Mouse (Mus musculus) intestine, postnatal 0 days (tissue): Measurements from ENCODE around the gene Lactb. TPM values are rescaled to one million over a fixed set of nuclear protein-coding genes. Genes with fewer than 3 reads are reported as not detected.

Experiments
- ATAC-seq: fragments of 200-750 bp; cut with Nextera tagmentation; 2 replicates; pipeline ENCODE4 v1.8.0; 2017; ENCODE audit warnings: mild to moderate bottlenecking, moderate TSS enrichment, moderate library complexity
- H3K27ac ChIP-seq: fragments of 300-500 bp; sonication (generic); 2 replicates; pipeline ENCODE4 v1.5.1; 2014; ENCODE audit warnings: mild to moderate bottlenecking, low read depth, low read length, moderate library complexity
- H3K27me3 ChIP-seq: fragments of 300-500 bp; sonication (generic); replicated peaks from 2 replicates; pipeline ENCODE4 v1.6.1; 2014; ENCODE audit warnings: low read length, mixed read lengths; ENCODE audit not compliant: control insufficient read depth, insufficient read depth
- H3K36me3 ChIP-seq: fragments of 300-500 bp; sonication (generic); 2 replicates; pipeline ENCODE4 v1.6.1; 2014; ENCODE audit warnings: mild to moderate bottlenecking, moderate library complexity; ENCODE audit not compliant: control insufficient read depth, insufficient read depth
- H3K4me1 ChIP-seq: fragments of 300-500 bp; sonication (generic); replicated peaks from 2 replicates; pipeline ENCODE4 v1.6.1; 2014; ENCODE audit warnings: antibody characterized with exemption, low read length, mixed read lengths; ENCODE audit not compliant: control insufficient read depth, insufficient read depth
- H3K4me2 ChIP-seq: fragments of 300-500 bp; sonication (generic); replicated peaks from 2 replicates; pipeline ENCODE4 v1.6.1; 2014; ENCODE audit warnings: low read depth, mild to moderate bottlenecking, moderate library complexity
- H3K4me3 ChIP-seq: fragments of 300-500 bp; sonication (generic); 2 replicates; pipeline ENCODE4 v1.5.1; 2014; ENCODE audit warnings: low read depth, low read length
- H3K9ac ChIP-seq: fragments of 300-500 bp; sonication (generic); 2 replicates; pipeline ENCODE4 v1.6.1; 2014; ENCODE audit warnings: mild to moderate bottlenecking, low read depth, low read length
- H3K9me3 ChIP-seq: fragments of 300-500 bp; sonication (generic); 2 replicates; pipeline ENCODE4 v1.6.1; 2016; ENCODE audit warnings: mixed run types; ENCODE audit not compliant: control insufficient read depth
- CTCF ChIP-seq: sonication (generic); IDR thresholded peaks from 2 replicates; pipeline ENCODE4 v1.5.1; 2016; ENCODE audit warnings: low read depth, mild to moderate bottlenecking, control low read depth, antibody characterized with exemption, moderate library complexity
- WGBS: fragments of 180-500 bp; shearing (Covaris S2); extraction: QIAGEN DNeasy Blood & Tissue Kit; methylation state at CpG from one replicate; pipeline ENCODE4 v1.1.7; 2014; 5-methylcytosine and 5-hydroxymethylcytosine counted together
- polyA plus RNA-seq: library from polyadenylated mRNA; unstranded; fragments of >200 nt; fragmentation: Nextera tagmentation; extraction: Ambion mirVana; gene quantifications from 2 replicates; pipeline ENCODE4 v1.2.1, GENCODE M21; 2015

The Lactb gene
- polyA plus RNA-seq, 1 experiment from 2014 or later, result 14.9 TPM

- Histone ChIP-seq H3K9me3 (no peaks in the 10 kb centered on the region), H3K4me3 (no peak overlapping the region), H3K27ac (no peak overlapping the region), H3K36me3 (no peaks in the 10 kb centered on the region), H3K4me1 (peaks cover 2% of the 10 kb centered on the region; the same call in 1 of the 2 replicates), H3K27me3 (no peaks in the 10 kb centered on the region), H3K4me2 (no peak overlapping the region), H3K9ac (no peak overlapping the region)
- 51% methylated on average over 11 of the region's 11 CpGs for WGBS
- TF ChIP-seq CTCF, result no peak
- ATAC-seq, result no peak
Observed at GRCm38 (mm10) chr9:67008781-67009180, 33.5 kb upstream of the Lactb start.

- Histone ChIP-seq H3K9me3 (no peaks in the 10 kb centered on the region), H3K4me1 (no peaks in the 10 kb centered on the region), H3K4me2 (no peak overlapping the region), H3K27ac (no peak overlapping the region), H3K4me3 (no peak overlapping the region), H3K9ac (no peak overlapping the region), H3K27me3 (no peaks in the 10 kb centered on the region), H3K36me3 (no peaks in the 10 kb centered on the region)
- ATAC-seq, result no peak
- TF ChIP-seq CTCF, result no peak
- 71% methylated on average over 4 of the region's 4 CpGs for WGBS
Observed at GRCm38 (mm10) chr9:67006376-67006775, 31.1 kb upstream of the Lactb start.

GRCm38 (mm10) chr9:67005161-67005742 is 30.0 kb upstream of the Lactb start:
- Histone ChIP-seq H3K36me3 (no peaks in the 10 kb centered on the region), H3K9ac (no peak overlapping the region), H3K4me2 (no peak overlapping the region), H3K9me3 (no peaks in the 10 kb centered on the region), H3K4me3 (no peak overlapping the region), H3K27ac (no peak overlapping the region), H3K4me1 (no peaks in the 10 kb centered on the region), H3K27me3 (no peaks in the 10 kb centered on the region)
- 54% methylated on average over 11 of the region's 11 CpGs for WGBS
- no peak for TF ChIP-seq CTCF
- ATAC-seq, result peak; percentile 64

- TF ChIP-seq CTCF, result no peak
- Histone ChIP-seq H3K36me3 (no peaks in the 10 kb centered on the region), H3K4me1 (no peaks in the 10 kb centered on the region), H3K27me3 (no peaks in the 10 kb centered on the region), H3K9me3 (no peaks in the 10 kb centered on the region), H3K9ac (no peak overlapping the region), H3K4me3 (no peak overlapping the region), H3K27ac (no peak overlapping the region), H3K4me2 (no peak overlapping the region)
- no peak for ATAC-seq
- WGBS, result 47% methylated on average over 4 of the region's 4 CpGs
Observed at GRCm38 (mm10) chr9:67003656-67004055, 28.4 kb upstream of the Lactb start.

- Histone ChIP-seq H3K27ac (no peak overlapping the region), H3K27me3 (no peaks in the 10 kb centered on the region), H3K4me2 (no peak overlapping the region), H3K9me3 (no peaks in the 10 kb centered on the region), H3K4me1 (no peaks in the 10 kb centered on the region), H3K4me3 (no peak overlapping the region), H3K36me3 (no peaks in the 10 kb centered on the region), H3K9ac (no peak overlapping the region)
- no peak for ATAC-seq
- TF ChIP-seq CTCF, result no peak
- 49% methylated on average over 4 of the region's 4 CpGs for WGBS
Observed at GRCm38 (mm10) chr9:67003156-67003555, 27.9 kb upstream of the Lactb start.

- Histone ChIP-seq H3K4me3 (no peak overlapping the region), H3K9me3 (no peaks in the 10 kb centered on the region), H3K36me3 (no peaks in the 10 kb centered on the region), H3K4me2 (no peak overlapping the region), H3K9ac (no peak overlapping the region), H3K4me1 (no peaks in the 10 kb centered on the region), H3K27ac (no peak overlapping the region), H3K27me3 (no peaks in the 10 kb centered on the region)
- ATAC-seq, result no peak
- TF ChIP-seq CTCF, result no peak
- 77% methylated on average over 4 of the region's 4 CpGs for WGBS
Observed at GRCm38 (mm10) chr9:67001506-67001905, 26.2 kb upstream of the Lactb start.

- TF ChIP-seq CTCF, result peak; percentile 89
- no peaks in the 10 kb centered on the region for H3K27me3 ChIP-seq
- no peaks in the 10 kb centered on the region for H3K4me1 ChIP-seq
- no peaks in the 10 kb centered on the region for H3K9me3 ChIP-seq
- no peak overlapping the region for H3K9ac ChIP-seq
- no peak overlapping the region for H3K27ac ChIP-seq
- ATAC-seq, result peak; percentile 61; the same call in 1 of the 2 replicates
- no peak overlapping the region for H3K4me3 ChIP-seq
- no peaks in the 10 kb centered on the region for H3K36me3 ChIP-seq
- WGBS, result 3% methylated on average over 6 of the region's 6 CpGs
- no peak overlapping the region for H3K4me2 ChIP-seq
Observed at GRCm38 (mm10) chr9:67001050-67001449, 25.8 kb upstream of the Lactb start.
